Mouse (Mus musculus): ENCODE measurements around the gene Fxyd6. TPM values are rescaled to one million over a fixed set of nuclear protein-coding genes. Genes with fewer than 3 reads are reported as not detected.
A peak's percentile ranks its signal among the peaks of the same experiment; 100 is the strongest.

Gene Fxyd6
- total RNA-seq (2012; rRNA removed): not detected in 2 replicates
- not detected for polyA plus RNA-seq (2012; ENCODE audit: insufficient read depth in 1 of 2, insufficient read length in 2 of 2, low read depth in 1 of 2, low replicate concordance in 2 of 2, missing spikeins in 1 of 2)

- TF ChIP-seq POLR2A (IDR thresholded peaks at IDR 0.05; ENCODE audit: control insufficient read depth in 1 of 2, insufficient read depth in 1 of 2, low read depth in 1 of 2, low read length in 2 of 2, poor library complexity in 1 of 2) (0 out of 4 replicates have a peak, but pooled peaks of 1 of the 2 experiments have one; percentile 18), MYB (IDR thresholded peaks at IDR 0.05; ENCODE audit: low read depth, low read length) (no peak)
- Histone ChIP-seq H3K79me2 (ENCODE audit: control insufficient read depth, insufficient read depth, low read length, poor library complexity) (no peaks in the 10 kb centered on the region), H3K27ac (ENCODE audit: control insufficient read depth, low read depth, low read length) (no peak within 1 kb of the TSS), H3K4me1 (ENCODE audit: control insufficient read depth in 1 of 2, insufficient read depth in 2 of 2, low read length in 2 of 2) (no peaks in the 10 kb centered on the region), H3K36me3 (ENCODE audit: control insufficient read depth in 1 of 2, insufficient read depth in 2 of 2, low read length in 2 of 2) (no peaks in the 10 kb centered on the region), H3K9me3 (replicated peaks; ENCODE audit: insufficient read depth, low read length) (no peaks in the 10 kb centered on the region), H3K9ac (ENCODE audit: control insufficient read depth, low read depth, low read length, poor library complexity, severe bottlenecking) (no peak within 1 kb of the TSS), H3K27me3 (ENCODE audit: control insufficient read depth in 1 of 2, insufficient read depth in 2 of 2, low read length in 2 of 2) (no peaks in the 10 kb centered on the region; a peak in 2 of 4 replicates), H3K4me3 (ENCODE audit: control insufficient read depth in 1 of 2, insufficient read depth in 1 of 2, low read depth in 2 of 2, low read length in 2 of 2) (no peak within 1 kb of the TSS)
- DNase-seq (ENCODE audit: low read depth, low spot score): no peak
Measured at GRCm38 (mm10) chr9:45370117-45370561, at the start of gene Fxyd6. TSS of gene Fxyd6 (plus strand) at chr9:45370185.

GRCm38 (mm10) chr9:45321465-45321864, 48.5 kb upstream of the Fxyd6 start:
- Histone ChIP-seq H3K9ac (ENCODE audit: control insufficient read depth, low read depth, low read length, poor library complexity, severe bottlenecking) (no peak overlapping the region), H3K36me3 (ENCODE audit: control insufficient read depth in 1 of 2, insufficient read depth in 2 of 2, low read length in 2 of 2) (no peaks in the 10 kb centered on the region), H3K9me3 (replicated peaks; ENCODE audit: insufficient read depth, low read length) (no peaks in the 10 kb centered on the region), H3K4me3 (ENCODE audit: control insufficient read depth in 1 of 2, insufficient read depth in 1 of 2, low read depth in 2 of 2, low read length in 2 of 2) (no peak overlapping the region), H3K79me2 (ENCODE audit: control insufficient read depth, insufficient read depth, low read length, poor library complexity) (no peaks in the 10 kb centered on the region), H3K27me3 (ENCODE audit: control insufficient read depth in 1 of 2, insufficient read depth in 2 of 2, low read length in 2 of 2) (no peaks in the 10 kb centered on the region; a peak in 1 of 4 replicates), H3K27ac (ENCODE audit: control insufficient read depth, low read depth, low read length) (no peak overlapping the region), H3K4me1 (ENCODE audit: control insufficient read depth in 1 of 2, insufficient read depth in 2 of 2, low read length in 2 of 2) (no peaks in the 10 kb centered on the region)
- no peak for TF ChIP-seq RCOR1 (IDR thresholded peaks at IDR 0.05; ENCODE audit: low read depth, low read length)
- TF ChIP-seq SIN3A (IDR thresholded peaks at IDR 0.05; ENCODE audit: low read length): no peak
- TF ChIP-seq ZMIZ1 (IDR thresholded peaks at IDR 0.05; ENCODE audit: low read depth, low read length): no peak
- TF ChIP-seq RAD21 (IDR thresholded peaks at IDR 0.05; ENCODE audit: low read depth, low read length): no peak
- TF ChIP-seq POLR2AphosphoS5 (IDR thresholded peaks at IDR 0.05; ENCODE audit: borderline replicate concordance, low read depth, low read length): no peak
- DNase-seq (ENCODE audit: low read depth, low spot score): no peak

GRCm38 (mm10) chr9:45321946-45322430, 48.0 kb upstream of the Fxyd6 start:
- Histone ChIP-seq H3K27ac (ENCODE audit: control insufficient read depth, low read depth, low read length) (no peak overlapping the region), H3K4me1 (ENCODE audit: control insufficient read depth in 1 of 2, insufficient read depth in 2 of 2, low read length in 2 of 2) (no peaks in the 10 kb centered on the region), H3K4me3 (ENCODE audit: control insufficient read depth in 1 of 2, insufficient read depth in 1 of 2, low read depth in 2 of 2, low read length in 2 of 2) (no peak overlapping the region), H3K79me2 (ENCODE audit: control insufficient read depth, insufficient read depth, low read length, poor library complexity) (no peaks in the 10 kb centered on the region), H3K9ac (ENCODE audit: control insufficient read depth, low read depth, low read length, poor library complexity, severe bottlenecking) (no peak overlapping the region), H3K9me3 (replicated peaks; ENCODE audit: insufficient read depth, low read length) (no peaks in the 10 kb centered on the region), H3K36me3 (ENCODE audit: control insufficient read depth in 1 of 2, insufficient read depth in 2 of 2, low read length in 2 of 2) (no peaks in the 10 kb centered on the region), H3K27me3 (ENCODE audit: control insufficient read depth in 1 of 2, insufficient read depth in 2 of 2, low read length in 2 of 2) (no peaks in the 10 kb centered on the region; a peak in 1 of 4 replicates)
- DNase-seq (ENCODE audit: low read depth, low spot score): no peak
- TF ChIP-seq USF1 (IDR thresholded peaks at IDR 0.05; ENCODE audit: low read depth, low read length) (no peak), TBP (IDR thresholded peaks at IDR 0.05; ENCODE audit: low read depth, low read length) (no peak), MAZ (IDR thresholded peaks at IDR 0.05; ENCODE audit: low read depth, low read length) (no peak), HCFC1 (IDR thresholded peaks at IDR 0.05; ENCODE audit: low read depth, low read length) (no peak), JUND (IDR thresholded peaks at IDR 0.05; ENCODE audit: low read depth, low read length) (no peak), SMC3 (IDR thresholded peaks at IDR 0.05; ENCODE audit: low read depth, low read length) (no peak), ELF1 (IDR thresholded peaks at IDR 0.05; ENCODE audit: low read depth, low read length) (no peak), GATA1 (IDR thresholded peaks at IDR 0.05; ENCODE audit: low read depth, low read length) (no peak), POLR2AphosphoS2 (IDR thresholded peaks at IDR 0.05; ENCODE audit: low read length) (no peak), CHD1 (IDR thresholded peaks at IDR 0.05; ENCODE audit: low read depth, low read length) (no peak), NELFE (IDR thresholded peaks at IDR 0.05; ENCODE audit: low read depth, low read length) (no peak)
